Mouse (Mus musculus): ENCODE data around the gene Coq2.
A peak's percentile ranks its signal among the peaks of the same experiment; 100 is the strongest.

The Coq2 gene

GRCm38 (mm10) chr5:100619586-100620275 lies 55.2 kb downstream of the Coq2 start:
- no peak for DNase-seq

DNA sequence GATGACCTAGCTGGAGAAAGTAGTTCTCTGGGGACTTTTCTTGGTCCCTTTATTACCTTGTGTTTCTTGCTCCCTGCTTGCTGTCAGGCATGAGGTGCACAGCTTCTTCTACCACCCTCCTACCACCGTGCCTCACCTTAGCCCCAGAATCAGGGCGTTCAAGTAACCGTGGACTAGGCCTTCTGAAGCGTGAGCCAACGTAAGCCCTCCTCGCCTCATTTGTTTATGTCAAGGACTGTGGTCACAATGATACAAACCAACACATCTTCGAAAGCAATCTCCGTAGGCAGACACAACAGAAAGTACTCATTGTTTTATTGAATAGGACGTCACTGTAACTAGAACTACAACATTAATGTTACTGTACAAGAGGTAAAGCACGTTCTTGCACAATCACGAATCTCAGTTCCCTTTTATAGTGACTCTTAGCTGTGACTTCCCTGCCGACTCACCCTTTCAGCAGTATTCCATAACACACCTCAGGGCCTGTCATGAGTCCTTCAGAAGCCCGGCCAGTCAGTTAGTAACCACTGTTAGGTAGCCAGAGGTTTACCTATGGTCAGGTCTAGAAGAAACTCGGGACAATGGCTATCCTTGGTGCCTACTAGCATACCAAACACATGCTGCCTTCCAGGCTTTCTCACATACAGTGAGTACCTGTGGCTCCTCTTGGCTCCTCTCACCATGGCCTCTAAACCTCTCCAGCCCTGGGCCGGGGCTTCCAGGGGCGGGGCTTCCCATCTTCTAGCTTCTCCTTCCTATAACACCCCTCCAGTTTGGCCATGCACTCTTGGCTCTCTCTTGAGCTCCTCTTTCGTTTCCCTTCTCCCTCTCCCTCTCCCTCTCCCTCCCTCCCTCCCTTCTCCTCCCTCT lies 60.8 kb downstream of the Coq2 start:
- DNase-seq: peak; percentile 34

- no peak for DNase-seq
Observed at GRCm38 (mm10) chr5:100607868-100608267, 67.1 kb downstream of the Coq2 start.

- no peak for DNase-seq
Observed at GRCm38 (mm10) chr5:100607090-100607762, 67.7 kb downstream of the Coq2 start.

GRCm38 (mm10) chr5:100605828-100606229 lies 69.1 kb downstream of the Coq2 start:
- DNase-seq: peak; percentile 60
